In the genomic region with DNA sequence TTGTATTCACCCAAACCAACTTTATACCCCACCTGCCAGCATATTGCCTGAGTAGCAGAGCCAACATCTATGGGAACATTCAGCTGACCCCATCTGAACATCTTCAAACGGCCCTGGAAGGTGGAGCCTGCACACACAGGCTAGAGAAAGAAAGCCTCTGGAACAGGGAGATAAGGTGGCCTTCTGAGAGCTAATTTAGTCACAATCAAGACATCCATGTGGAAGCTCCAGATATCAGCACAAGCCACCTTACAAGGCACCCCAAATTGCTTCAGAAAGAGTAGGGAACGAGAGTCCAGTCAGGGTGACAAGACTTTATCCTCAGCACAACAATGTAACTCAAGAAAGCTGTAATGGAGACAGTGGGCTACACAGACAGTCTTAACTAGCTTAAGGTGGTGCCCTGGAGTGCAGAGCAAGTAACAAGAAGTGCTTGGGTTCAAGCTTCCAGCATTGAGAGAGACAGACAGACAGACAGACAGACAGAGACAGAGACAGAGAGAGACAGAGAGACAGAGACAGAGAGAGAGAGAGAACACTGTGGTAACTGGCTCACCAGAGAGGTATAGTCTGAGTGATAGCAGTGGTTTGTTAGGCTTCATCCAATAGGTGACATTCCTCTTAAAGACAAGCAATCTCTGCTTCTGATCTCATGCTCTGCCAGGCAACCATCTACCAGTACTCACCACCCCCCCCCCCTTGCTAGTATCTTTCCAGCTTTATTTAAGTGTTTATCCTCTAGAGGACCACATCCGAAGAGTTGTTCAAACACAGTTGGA, we compare ENCODE assay signal across 20 mouse cellular contexts. TPM values are rescaled to one million over a fixed set of nuclear protein-coding genes. Genes with fewer than 3 reads are reported as not detected.
DNase-seq lines count a peak whose midpoint lies in the region; ATAC-seq lines count a peak whose summit lies in the region.
"Had no signal": no experiment of that assay in that cellular context is flagged by ENCODE, and none has a peak within 500 bp of the region (broad histone marks: within the 10 kb centered on the region; RNA-seq: fewer than 3 reads in every experiment).

No protein-coding gene starts in this region.

- intact Hi-C loops in heart, postnatal 14 days (cut with DNase I) = no loop called here
- intact Hi-C loops in left cerebral cortex, postnatal 25 days (cut with DNase I) = no loop called here

- no peaks in the 10 kb centered on the region for H3K9me3 ChIP-seq in heart, embryonic 12.5 days (replicated peaks)
- no peaks in the 10 kb centered on the region for H3K9me3 ChIP-seq in liver, embryonic 11.5 days (ENCODE audit: control insufficient read depth, low read length)
- H3K9me3 ChIP-seq: limb, embryonic 12.5 days; neural tube, embryonic 13.5 days had no signal

- no peaks in the 10 kb centered on the region for H3K27me3 ChIP-seq in heart, embryonic 12.5 days (replicated peaks)
- no peaks in the 10 kb centered on the region for H3K27me3 ChIP-seq in liver, embryonic 11.5 days (replicated peaks; ENCODE audit: control insufficient read depth, insufficient read depth, low read length)
- H3K27me3 ChIP-seq: limb, embryonic 12.5 days; neural tube, embryonic 13.5 days had no signal

- H3K4me2 ChIP-seq in heart, embryonic 12.5 days = no peak overlapping the region
- peak overlapping the region; percentile 55 for H3K4me2 ChIP-seq in liver, embryonic 11.5 days
- H3K4me2 ChIP-seq: limb, embryonic 12.5 days; neural tube, embryonic 13.5 days had no signal

- peaks cover 33% of the 10 kb centered on the region for H3K4me1 ChIP-seq in heart, embryonic 12.5 days (replicated peaks)
- peaks cover 17% of the 10 kb centered on the region for H3K4me1 ChIP-seq in liver, embryonic 11.5 days (replicated peaks; ENCODE audit: control insufficient read depth, insufficient read depth, low read length)
- H3K4me1 ChIP-seq: limb, embryonic 12.5 days had no signal

- no peak overlapping the region for H3K4me3 ChIP-seq in heart, embryonic 12.5 days
- H3K4me3 ChIP-seq in liver, embryonic 11.5 days (ENCODE audit: low read depth, low read length) = no peak overlapping the region
- H3K4me3 ChIP-seq: limb, embryonic 12.5 days; neural tube, embryonic 13.5 days had no signal

- 40% methylated on average over 3 of the region's 3 CpGs for WGBS in heart, embryonic 12.5 days
- WGBS in liver, embryonic 11.5 days = 48% methylated on average over 3 of the region's 3 CpGs

- H3K36me3 ChIP-seq in heart, embryonic 12.5 days = peaks cover 4% of the 10 kb centered on the region; the same call in 1 of the 2 replicates
- no peaks in the 10 kb centered on the region for H3K36me3 ChIP-seq in liver, embryonic 11.5 days (ENCODE audit: control insufficient read depth, insufficient read depth, low read length)
- H3K36me3 ChIP-seq: limb, embryonic 12.5 days; neural tube, embryonic 13.5 days had no signal

- H3K27ac ChIP-seq in heart, embryonic 12.5 days (ENCODE audit: poor library complexity, severe bottlenecking) = no peak overlapping the region
- H3K27ac ChIP-seq in liver, embryonic 11.5 days (ENCODE audit: low read depth, low read length) = peak overlapping the region; percentile 58; the same call in 1 of the 2 replicates
- H3K27ac ChIP-seq: limb, embryonic 12.5 days; neural tube, embryonic 13.5 days had no signal

- peak; percentile 83 for ATAC-seq in heart, embryonic 12.5 days (ENCODE audit: insufficient number of reproducible peaks, low FRiP score)
- peak; percentile 98 for ATAC-seq in liver, embryonic 11.5 days (replicated peaks; ENCODE audit: low FRiP score)
- peak; percentile 93 for ATAC-seq in megakaryocyte-erythroid progenitor cell, adult 5-6 weeks (replicated peaks; ENCODE audit: low FRiP score, low TSS enrichment, poor library complexity, severe bottlenecking)
- ATAC-seq: forebrain, embryonic 16.5 days; hindbrain, embryonic 16.5 days had no signal

- no peak for DNase-seq in heart, postnatal 14 days
- DNase-seq in c-Kit-positive CD71-negative TER-119-negative erythroid progenitor cells, embryonic 14.5 days (ENCODE audit: low read depth) = peak; percentile 9
- DNase-seq in liver, embryonic 11.5 days (ENCODE audit: low spot score) = no peak
- no peak for DNase-seq in ovary, adult 18-20 months (ENCODE audit: low spot score)
- DNase-seq in left cerebral cortex, postnatal 25 days (ENCODE audit: low spot score in 2 of 2) = no peak
- no peak for DNase-seq in layer of hippocampus, postnatal 36 days
- DNase-seq: adrenal gland, postnatal 36 days; B cell, adult 2 months; cerebellum, postnatal 10 days; heart, postnatal 10 days; kidney, adult 11 months; kidney, postnatal 10 days; thymus, adult 2 months had no signal

- no peak overlapping the region for H3K9ac ChIP-seq in heart, embryonic 12.5 days
- H3K9ac ChIP-seq in liver, embryonic 11.5 days (ENCODE audit: low read depth, low read length) = no peak overlapping the region
- H3K9ac ChIP-seq: limb, embryonic 12.5 days; neural tube, embryonic 13.5 days had no signal

RNA-seq across cellular contexts. Expression of a gene that starts 53.8 kb away (rescaled TPM):
- 9.5 and 10.8 TPM in 2 replicates for polyA plus RNA-seq in heart, embryonic 12.5 days (2016; fragmentation: Nextera tagmentation; extraction: Ambion mirVana)
- total RNA-seq in heart, postnatal 14 days (2021) = 10 to 100 TPM; 14.5 to 16.0 TPM
- polyA plus RNA-seq in liver, embryonic 11.5 days (2014; fragmentation: Nextera tagmentation; extraction: Ambion mirVana) = 1.4 and 1.8 TPM in 2 replicates
- 0.20 TPM in 1 of 2 replicates, not detected in the other for total RNA-seq in megakaryocyte-erythroid progenitor cell, adult 5-6 weeks (2014; fragmentation: Nextera tagmentation)
- total RNA-seq in megakaryocyte-erythroid progenitor cell, adult 5-6 weeks (2017) = 0.05 and 0.08 TPM in 2 replicates
- 10 to 100 TPM; 67.6 to 71.8 TPM for total RNA-seq in left cerebral cortex, postnatal 25 days (2021)
- total RNA-seq in layer of hippocampus, postnatal 36 days (2021) = 100 to 1,000 TPM; 115 to 134 TPM
- total RNA-seq: monocyte, adult 5-6 weeks had no signal

Comparison
In these comparisons a context has a peak if more than half of its experiments do, and no peak if none do; other contexts are left out.
1. RNA of a gene that starts 53.8 kb away (total RNA-seq): 115 to 134 TPM in layer of hippocampus, postnatal 36 days, 67.6 to 71.8 TPM in left cerebral cortex, postnatal 25 days and 14.5 to 16.0 TPM in heart, postnatal 14 days; 0.05 to 0.20 TPM in megakaryocyte-erythroid progenitor cell, adult 5-6 weeks; every median in the first group is over 10 times any median in the second.
2. Peak in every context shown above with its lines, with median percentiles within 50 percentile points of each other: ATAC-seq.